Mouse (Mus musculus): ENCODE data around the gene Luzp1.
A peak's percentile ranks its signal among the peaks of the same experiment; 100 is the strongest.

The Luzp1 gene

GRCm38 (mm10) chr4:136546279-136547045 is 76.9 kb downstream of the Luzp1 start:
- no peak for DNase-seq (ENCODE audit: low read depth)

- DNase-seq (ENCODE audit: low read depth), result no peak
Observed at GRCm38 (mm10) chr4:136547721-136548120, 78.2 kb downstream of the Luzp1 start.

GRCm38 (mm10) chr4:136548381-136548801 is 78.8 kb downstream of the Luzp1 start:
- no peak for DNase-seq (ENCODE audit: low read depth)

GRCm38 (mm10) chr4:136553108-136553507 is 83.5 kb downstream of the Luzp1 start:
- no peak for DNase-seq (ENCODE audit: low read depth)

GRCm38 (mm10) chr4:136557638-136558037 is 88.1 kb downstream of the Luzp1 start:
- DNase-seq (ENCODE audit: low read depth), result no peak

GRCm38 (mm10) chr4:136559690-136560089 is 90.1 kb downstream of the Luzp1 start:
- no peak for DNase-seq (ENCODE audit: low read depth)

- DNase-seq (ENCODE audit: low read depth), result no peak
Observed at GRCm38 (mm10) chr4:136560270-136560991, 90.9 kb downstream of the Luzp1 start.

GRCm38 (mm10) chr4:136562755-136563154 is 93.2 kb downstream of the Luzp1 start:
- no peak for DNase-seq (ENCODE audit: low read depth)

- DNase-seq (ENCODE audit: low read depth), result peak; percentile 44
Observed at GRCm38 (mm10) chr4:136568629-136569028, 99.1 kb downstream of the Luzp1 start.

- peak; percentile 79 for DNase-seq (ENCODE audit: low read depth)
Observed at GRCm38 (mm10) chr4:136569998-136570397, 100.4 kb downstream of the Luzp1 start.

- DNase-seq (ENCODE audit: low read depth), result no peak
Observed at GRCm38 (mm10) chr4:136581885-136582284, 112.3 kb downstream of the Luzp1 start.

- DNase-seq (ENCODE audit: low read depth), result no peak
Observed at GRCm38 (mm10) chr4:136587221-136587827, 117.8 kb downstream of the Luzp1 start.

GRCm38 (mm10) chr4:136588003-136588402 is 118.4 kb downstream of the Luzp1 start:
- no peak for DNase-seq (ENCODE audit: low read depth)

GRCm38 (mm10) chr4:136592111-136592510 is 122.5 kb downstream of the Luzp1 start:
- no peak for DNase-seq (ENCODE audit: low read depth)

- no peak for DNase-seq (ENCODE audit: low read depth)
Observed at GRCm38 (mm10) chr4:136594006-136594405, 124.4 kb downstream of the Luzp1 start.

GRCm38 (mm10) chr4:136595221-136595620 is 125.7 kb downstream of the Luzp1 start:
- DNase-seq (ENCODE audit: low read depth), result no peak

- no peak for DNase-seq (ENCODE audit: low read depth)
Observed at GRCm38 (mm10) chr4:136598268-136598876, 128.8 kb downstream of the Luzp1 start.

GRCm38 (mm10) chr4:136599869-136600268 is 130.3 kb downstream of the Luzp1 start:
- DNase-seq (ENCODE audit: low read depth), result peak; percentile 35

- DNase-seq (ENCODE audit: low read depth), result no peak
Observed at GRCm38 (mm10) chr4:136600536-136600935, 131.0 kb downstream of the Luzp1 start.

GRCm38 (mm10) chr4:136601476-136601875 is 131.9 kb downstream of the Luzp1 start:
- peak; percentile 61 for DNase-seq (ENCODE audit: low read depth)

- peak; percentile 70 for DNase-seq (ENCODE audit: low read depth)
Observed at GRCm38 (mm10) chr4:136602018-136602554, 132.5 kb downstream of the Luzp1 start.

GRCm38 (mm10) chr4:136602568-136602967 is 133.0 kb downstream of the Luzp1 start, which contains the start of gene Kdm1a:
Gene Kdm1a (minus strand): TSS chr4:136602723.
- DNase-seq (ENCODE audit: low read depth), result peak; percentile 96

All from induced T-regulatory cell, adult 2 months (primary cell).